Mouse (Mus musculus) liver, postnatal 0 days (tissue): Measurements from ENCODE around the gene Eif4g3.

ENCODE experiments used
- CTCF ChIP-seq: sonication (generic); IDR thresholded peaks from 2 replicates; pipeline ENCODE4 v1.5.1; 2016; ENCODE audit warnings: antibody characterized with exemption, low read depth
- EP300 ChIP-seq: IDR thresholded peaks from 2 replicates; pipeline ENCODE4 v1.6.1; 2016; ENCODE audit warnings: antibody characterized with exemption, low read depth, mild to moderate bottlenecking

DNA sequence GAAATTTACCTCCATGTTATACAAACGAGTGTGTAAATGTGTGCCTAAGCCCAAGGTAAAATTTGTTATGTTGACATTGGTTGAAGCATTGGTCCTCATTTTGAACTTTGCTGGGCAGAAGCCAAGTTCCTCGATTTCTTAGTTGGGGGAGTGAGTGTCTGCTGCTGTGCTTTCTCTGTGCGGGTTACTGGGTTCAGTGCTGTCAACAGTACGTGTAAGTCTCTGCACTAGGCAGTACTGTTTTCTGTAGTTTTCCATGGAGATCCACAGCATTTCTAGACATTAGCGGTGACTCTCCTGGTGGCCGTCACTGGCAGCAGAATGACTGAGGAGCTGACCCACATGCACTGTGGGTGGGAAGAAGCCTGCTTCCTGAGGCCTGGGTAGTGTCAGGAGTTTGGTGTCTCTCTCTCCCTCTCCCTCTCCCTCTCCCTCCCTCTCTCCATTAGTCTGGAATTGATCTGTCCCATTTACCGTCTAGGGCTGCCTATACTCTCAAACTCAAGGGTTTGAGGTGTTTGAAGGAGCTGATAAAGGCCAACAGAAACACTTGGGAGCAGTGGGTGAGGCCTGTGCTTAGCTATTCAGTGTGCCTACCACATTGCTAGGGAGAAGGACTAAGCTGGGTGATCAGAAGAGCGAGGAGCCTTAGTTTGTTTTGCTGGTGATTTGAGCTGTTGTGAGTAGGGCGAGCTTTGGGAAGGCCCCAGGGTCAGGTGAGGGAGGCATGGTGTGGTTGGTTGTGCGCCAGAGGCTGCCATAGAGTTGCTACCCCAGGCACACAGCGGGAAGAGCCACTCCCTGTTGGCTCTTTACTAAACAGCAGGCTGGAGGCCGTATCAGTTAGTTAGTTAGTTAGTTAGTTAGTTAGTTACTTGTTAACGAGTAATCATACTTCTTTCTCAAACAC lies 45.8 kb downstream of the Eif4g3 start:
- no peak for TF ChIP-seq CTCF
- no peak for TF ChIP-seq EP300
